Mouse (Mus musculus) bone marrow, adult 2 months (tissue): ENCODE results near the gene Tnfrsf11a. TPM values are rescaled to one million over a fixed set of nuclear protein-coding genes. Genes with fewer than 3 reads are reported as not detected.
"Not testable (repeated sequence)": the region's sequence is repeated elsewhere in the genome, so short reads cannot be mapped to it uniquely, and the experiment has no call there.

ENCODE experiments used
- H3K27ac ChIP-seq: fragments of 200-500 bp; 2 replicates; pipeline ENCODE4 v1.5.1; 2012; ENCODE audit warnings: low read depth, mild to moderate bottlenecking, control low read depth, inconsistent platforms, low read length; ENCODE audit not compliant: control insufficient read depth, poor library complexity, insufficient read depth
- H3K4me1 ChIP-seq: fragments of 200-500 bp; 2 replicates; pipeline ENCODE4 v1.6.1; 2011; ENCODE audit warnings: low read length; ENCODE audit not compliant: control insufficient read depth, insufficient read depth
- H3K4me3 ChIP-seq: fragments of 200-500 bp; replicated peaks from 2 replicates; pipeline ENCODE3; 2011; ENCODE audit warnings: mild to moderate bottlenecking, low read depth, low read length, control low read depth; ENCODE audit not compliant: control insufficient read depth
- CTCF ChIP-seq: fragments of 200-500 bp; IDR thresholded peaks from 2 replicates; pipeline ENCODE4 v1.5.1; 2011; ENCODE audit warnings: low read length, control low read depth; ENCODE audit not compliant: control insufficient read depth, insufficient read depth
- POLR2A ChIP-seq: fragments of 200-500 bp; IDR thresholded peaks from 2 replicates; pipeline ENCODE4 v1.6.1; 2011; ENCODE audit warnings: low read depth, mild to moderate bottlenecking, control low read depth, low read length, borderline replicate concordance; ENCODE audit not compliant: control insufficient read depth
- WGBS: fragments of 180-500 bp; shearing (Covaris S2); methylation state at CpG from one replicate; pipeline ENCODE4 v1.1.7; 2018; 5-methylcytosine and 5-hydroxymethylcytosine counted together
- polyA plus RNA-seq: library from polyadenylated mRNA; stranded (reverse); fragments of >200 nt; gene quantifications from 2 replicates; pipeline ENCODE4 v1.2.4, GENCODE M21; 2011; ENCODE audit warnings: low replicate concordance; ENCODE audit not compliant: missing spikeins, insufficient read depth, insufficient read length

The Tnfrsf11a gene
- polyA plus RNA-seq, 1 experiment, result 0.90 TPM

GRCm38 (mm10) chr1:105752196-105752595 is 28.3 kb upstream of the Tnfrsf11a start:
- WGBS, result 16% methylated on average over 4 of the region's 4 CpGs
- Histone ChIP-seq H3K4me1 (no peaks in the 10 kb centered on the region), H3K27ac (no peak overlapping the region), H3K4me3 (no peak overlapping the region)
- TF ChIP-seq CTCF (no peak), POLR2A (no peak)

GRCm38 (mm10) chr1:105752944-105753343 is 27.6 kb upstream of the Tnfrsf11a start:
- WGBS, result 95% methylated on average over 1 of the region's 1 CpGs
- Histone ChIP-seq H3K27ac (no peak overlapping the region), H3K4me1 (no peaks in the 10 kb centered on the region), H3K4me3 (no peak overlapping the region)
- TF ChIP-seq CTCF (no peak), POLR2A (no peak)

GRCm38 (mm10) chr1:105758798-105759197 is 21.7 kb upstream of the Tnfrsf11a start:
- Histone ChIP-seq H3K27ac (no peak overlapping the region), H3K4me1 (no peaks in the 10 kb centered on the region), H3K4me3 (no peak overlapping the region)
- TF ChIP-seq CTCF, result no peak
- no peak for TF ChIP-seq POLR2A
- WGBS, result 86% methylated on average over 4 of the region's 4 CpGs

GRCm38 (mm10) chr1:105759422-105760165 is 20.9 kb upstream of the Tnfrsf11a start:
- H3K4me1 ChIP-seq, result no peaks in the 10 kb centered on the region

GRCm38 (mm10) chr1:105765586-105765985 is 14.9 kb upstream of the Tnfrsf11a start:
- H3K4me3 ChIP-seq, result no peak overlapping the region
- no peaks in the 10 kb centered on the region for H3K4me1 ChIP-seq
- 81% methylated on average over 8 of the region's 8 CpGs for WGBS
- no peak for TF ChIP-seq CTCF
- TF ChIP-seq POLR2A, result no peak
- H3K27ac ChIP-seq, result no peak overlapping the region

More at GRCm38 (mm10) chr1:105759422-105760165, 20.9 kb upstream of the Tnfrsf11a start:
- Histone ChIP-seq H3K4me3 (no peak overlapping the region), H3K27ac (no peak overlapping the region)
- 88% methylated on average over 3 of the region's 3 CpGs for WGBS
- TF ChIP-seq CTCF, result no peak
- no peak for TF ChIP-seq POLR2A

- not testable (repeated sequence) for H3K4me3 ChIP-seq, H3K4me1 ChIP-seq, H3K27ac ChIP-seq
- 82% methylated on average over 9 of the region's 9 CpGs for WGBS
Observed at GRCm38 (mm10) chr1:105766099-105766498, 14.4 kb upstream of the Tnfrsf11a start.

- 44% methylated on average over 2 of the region's 2 CpGs for WGBS
- H3K27ac ChIP-seq, result no peak overlapping the region
- TF ChIP-seq POLR2A, result no peak
- no peak for TF ChIP-seq CTCF
- no peak overlapping the region for H3K4me3 ChIP-seq
- no peaks in the 10 kb centered on the region for H3K4me1 ChIP-seq
Observed at GRCm38 (mm10) chr1:105768397-105768796, 12.1 kb upstream of the Tnfrsf11a start.

- 75% methylated on average over 2 of the region's 2 CpGs for whole genome bisulfite sequencing
- H3K4me1 ChIP-seq, result no peaks in the 10 kb centered on the region
- TF ChIP-seq CTCF (no peak), POLR2A (no peak)
- H3K4me3 ChIP-seq, result no peak overlapping the region
- H3K27ac ChIP-seq, result no peak overlapping the region
Observed at GRCm38 (mm10) chr1:105770685-105771084, 9.8 kb upstream of the Tnfrsf11a start.

- WGBS, result 55% methylated on average over 4 of the region's 4 CpGs
- TF ChIP-seq POLR2A (no peak), CTCF (no peak)
Observed at GRCm38 (mm10) chr1:105776426-105776825, 4.1 kb upstream of the Tnfrsf11a start.

More at GRCm38 (mm10) chr1:105776426-105776825, 4.1 kb upstream of the Tnfrsf11a start:
- no peak overlapping the region for H3K4me3 ChIP-seq
- no peak overlapping the region for H3K27ac ChIP-seq
- no peaks in the 10 kb centered on the region for H3K4me1 ChIP-seq
